Mouse (Mus musculus) layer of hippocampus, adult 2 months (tissue): ENCODE measurements around the gene Lsamp. TPM values are rescaled to one million over a fixed set of nuclear protein-coding genes. Genes with fewer than 3 reads are reported as not detected.

Source experiments
- DNase-seq, 2 experiments: peaks; one replicate each; pipeline ENCODE4 v3.0.0; 2022; ENCODE audit warnings: low spot score in 2 of 2
- H3K27ac ChIP-seq: fragments of 200-600 bp; 2 replicates; pipeline ENCODE4 v1.8.1; 2022
- H3K4me3 ChIP-seq: fragments of 200-600 bp; 2 replicates; pipeline ENCODE4 v1.8.1; 2022; ENCODE audit warnings: mild to moderate bottlenecking
- CTCF ChIP-seq: fragments of 200-600 bp; conservative IDR thresholded peaks from 2 replicates; pipeline ENCODE4 v1.8.1; 2022; ENCODE audit warnings: antibody characterized with exemption, mild to moderate bottlenecking, moderate library complexity
- total RNA-seq, 2 experiments: library from RNA; stranded (reverse); gene quantifications; 2 replicates each; pipeline ENCODE4 v1.2.3; 2021

Gene Lsamp
- total RNA-seq, 2 experiments from 2014 or later, result 444 to 449 TPM

DNA sequence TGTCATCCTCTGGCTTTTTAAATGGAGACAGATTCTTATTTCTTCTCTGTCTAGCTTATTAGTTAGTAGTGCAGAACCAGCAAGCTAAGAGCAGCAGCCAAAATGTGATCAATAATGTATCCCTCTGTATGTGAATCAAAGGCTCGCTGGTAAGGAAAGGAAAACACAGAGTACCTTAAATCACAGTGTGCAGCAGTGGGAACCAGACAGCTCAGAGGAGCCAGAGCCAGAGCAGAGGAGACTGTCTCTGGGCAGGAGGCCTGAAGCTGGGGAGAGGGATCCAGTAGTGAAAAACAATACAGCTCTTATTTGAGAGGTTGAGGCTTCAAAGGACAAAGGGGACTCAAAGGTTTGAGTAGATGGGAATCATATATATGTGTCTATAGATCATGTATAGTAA, 857.6 kb downstream of the Lsamp start:
- no peak for DNase-seq
- no peak for TF ChIP-seq CTCF
- no peak overlapping the region for H3K4me3 ChIP-seq
- H3K27ac ChIP-seq, result no peak overlapping the region

DNA sequence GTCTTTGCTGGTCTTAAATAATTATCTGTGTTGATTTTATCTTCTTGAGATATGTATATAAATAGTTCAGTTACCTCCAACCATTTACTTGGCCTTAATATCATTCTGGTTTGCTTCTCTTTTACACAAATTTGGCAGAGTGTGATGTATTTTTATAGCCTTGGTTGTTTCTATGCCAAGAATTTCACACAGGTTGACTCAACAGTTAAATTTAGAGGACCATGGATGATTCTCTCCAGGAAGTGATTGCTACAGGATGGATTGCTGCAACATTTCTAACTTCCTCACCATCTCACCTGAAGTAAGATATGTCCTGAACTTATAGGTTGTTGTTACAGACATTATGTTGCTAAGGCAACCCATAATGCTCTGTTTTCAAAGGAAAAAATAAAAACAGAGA, 882.6 kb downstream of the Lsamp start:
- no peak for DNase-seq
- TF ChIP-seq CTCF, result no peak
- Histone ChIP-seq H3K4me3 (no peak overlapping the region), H3K27ac (no peak overlapping the region)

DNA sequence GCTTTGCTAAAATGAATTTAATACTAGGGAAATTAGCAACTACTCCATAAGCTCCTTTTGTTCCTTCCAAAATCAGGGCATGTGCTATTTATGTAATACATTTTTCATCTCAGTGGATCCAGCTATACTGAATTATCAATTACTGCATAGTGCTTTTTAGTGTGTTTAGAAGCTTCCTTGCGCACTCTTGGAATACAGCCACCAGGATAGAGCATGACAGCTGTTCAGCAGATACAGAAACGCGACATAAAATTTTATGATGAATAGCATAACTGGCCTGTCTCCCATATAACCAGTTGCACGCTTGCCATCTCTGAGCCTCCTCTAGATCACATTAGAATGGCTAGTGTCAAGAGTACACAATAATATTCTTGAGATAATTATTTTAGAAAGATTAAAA, 894.1 kb downstream of the Lsamp start:
- DNase-seq, result peak; percentile 22 to 55
- no peak for TF ChIP-seq CTCF
- peak overlapping the region; percentile 73; the same call in 1 of the 2 replicates for H3K27ac ChIP-seq
- no peak overlapping the region for H3K4me3 ChIP-seq

DNA sequence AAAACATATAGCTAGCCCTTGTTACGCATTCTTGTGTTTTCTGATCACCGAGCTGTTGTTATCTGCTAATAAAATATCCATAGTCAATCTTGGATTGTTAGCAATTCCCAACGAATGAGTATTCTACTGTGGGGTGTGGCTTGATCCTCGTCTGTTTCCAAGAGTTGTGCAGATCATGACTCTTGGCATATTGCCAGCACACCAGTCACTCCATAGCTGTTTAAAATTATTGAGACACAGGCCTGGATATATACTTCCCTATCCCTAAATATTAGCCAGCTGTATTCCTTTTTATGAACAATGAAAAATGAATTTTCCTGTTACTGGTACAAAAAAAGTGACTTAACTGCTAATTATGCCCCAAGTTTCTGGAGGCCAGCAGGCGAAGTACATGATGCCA, 897.8 kb downstream of the Lsamp start:
- Histone ChIP-seq H3K27ac (no peak overlapping the region), H3K4me3 (no peak overlapping the region)
- TF ChIP-seq CTCF, result no peak
- no peak for DNase-seq

DNA sequence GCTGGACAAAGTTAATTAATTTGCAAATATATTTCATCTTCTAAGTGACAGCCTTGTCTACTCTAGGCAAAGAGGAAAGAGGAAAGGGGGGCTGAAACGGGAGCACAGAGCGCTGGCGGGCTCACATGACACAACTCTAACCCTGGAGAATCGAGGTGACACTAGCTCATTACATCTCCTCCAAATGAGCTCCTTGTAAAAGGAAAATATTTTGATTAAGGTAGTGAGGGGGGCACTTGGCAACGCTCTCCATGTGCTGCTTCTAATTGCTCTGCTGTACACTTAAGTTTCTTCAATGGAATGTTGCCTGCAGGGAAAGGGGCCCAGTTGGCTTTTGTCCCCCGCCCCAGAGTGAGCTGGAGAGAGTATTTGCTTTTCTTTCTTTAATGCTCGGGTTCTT, 907.2 kb downstream of the Lsamp start:
- DNase-seq, result no peak
- no peak for TF ChIP-seq CTCF
- no peak overlapping the region for H3K27ac ChIP-seq
- no peak overlapping the region for H3K4me3 ChIP-seq

DNA sequence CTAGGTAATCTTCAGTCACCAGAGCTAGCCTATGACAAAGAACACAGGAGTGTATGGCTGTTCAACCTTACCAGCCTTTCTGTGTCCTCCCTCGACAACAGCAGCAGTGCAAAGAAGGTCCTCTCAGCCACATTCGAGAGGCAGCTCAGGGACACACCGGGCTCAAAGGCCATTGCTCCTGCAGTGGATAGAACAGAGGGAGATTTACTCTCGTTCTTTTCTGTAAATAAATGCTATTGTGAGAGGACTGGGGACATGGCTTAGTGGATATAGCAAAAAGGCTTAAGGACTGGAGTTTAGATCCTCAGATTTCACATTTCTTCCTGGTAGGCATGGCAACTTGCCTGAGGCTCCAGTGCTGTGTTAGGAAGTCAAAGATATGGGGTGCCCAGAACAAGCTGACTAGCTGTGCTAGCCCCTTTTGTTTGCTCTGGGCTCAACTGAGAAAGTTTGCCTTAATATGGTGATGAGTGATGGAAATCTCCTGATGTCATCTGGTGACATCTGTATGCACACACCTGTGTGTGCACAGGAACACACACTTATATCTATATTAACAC, 913.7 kb downstream of the Lsamp start:
- H3K4me3 ChIP-seq, result no peak overlapping the region
- TF ChIP-seq CTCF, result no peak
- DNase-seq, result no peak
- H3K27ac ChIP-seq, result no peak overlapping the region

DNA sequence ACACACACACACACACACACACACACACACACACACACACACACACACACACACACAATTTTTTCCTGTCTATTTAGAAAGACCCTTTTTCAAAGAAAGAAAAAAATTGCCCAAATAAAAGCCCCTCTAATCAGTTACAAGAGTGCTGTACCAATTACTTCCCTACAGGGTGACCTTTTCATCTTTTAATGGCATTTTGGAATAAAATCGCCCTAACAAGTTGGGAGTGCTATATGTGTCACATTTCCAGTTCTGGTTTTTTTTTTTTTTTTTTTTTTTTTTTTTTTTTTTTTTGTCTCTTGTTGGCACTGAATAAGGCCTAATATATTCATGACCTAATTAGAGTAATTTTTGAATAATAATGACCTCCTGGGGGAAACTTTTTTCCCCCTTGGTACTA, 923.7 kb downstream of the Lsamp start:
- no peak overlapping the region for H3K4me3 ChIP-seq
- no peak for DNase-seq
- TF ChIP-seq CTCF, result no peak
- no peak overlapping the region for H3K27ac ChIP-seq

DNA sequence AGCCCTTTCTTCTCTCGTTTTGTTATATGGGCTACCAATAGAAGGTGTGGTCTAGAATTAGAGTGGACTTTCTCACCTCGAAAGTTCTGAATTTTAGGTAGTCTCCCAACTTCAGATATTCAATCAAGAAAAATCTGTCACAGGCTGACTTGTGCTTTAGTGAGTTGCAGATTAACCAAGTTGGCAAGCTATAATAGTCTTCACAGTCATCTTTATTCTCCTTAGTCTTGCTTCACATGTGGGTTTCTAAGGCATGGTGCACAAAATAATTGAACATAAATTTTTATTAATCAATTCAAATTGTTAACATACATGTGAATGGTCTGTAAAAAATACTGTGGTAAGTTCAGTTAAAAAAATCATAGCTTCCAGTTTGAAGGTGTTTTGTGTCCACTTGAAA, 930.0 kb downstream of the Lsamp start:
- Histone ChIP-seq H3K27ac (no peak overlapping the region), H3K4me3 (no peak overlapping the region)
- no peak for DNase-seq
- no peak for TF ChIP-seq CTCF

DNA sequence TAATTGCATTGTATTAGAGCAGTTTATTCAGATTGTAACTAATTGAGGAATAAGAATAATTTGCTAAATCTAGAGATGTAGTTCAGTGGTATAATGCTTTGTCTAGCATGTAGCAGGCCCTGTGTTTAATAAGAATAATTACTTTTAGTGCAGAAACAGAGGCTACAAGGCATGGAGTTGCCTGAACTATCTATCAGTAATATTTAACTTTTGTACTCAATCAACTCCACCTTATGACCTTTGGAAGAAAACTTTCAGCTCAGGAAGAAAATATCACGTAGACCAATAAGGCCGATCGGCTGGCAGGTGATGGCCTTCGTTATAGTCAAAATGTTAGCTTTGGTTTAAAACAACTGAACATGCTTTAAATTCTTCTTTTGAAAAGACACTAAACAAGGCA, 946.4 kb downstream of the Lsamp start:
- TF ChIP-seq CTCF, result no peak
- DNase-seq, result no peak
- Histone ChIP-seq H3K27ac (no peak overlapping the region), H3K4me3 (no peak overlapping the region)

DNA sequence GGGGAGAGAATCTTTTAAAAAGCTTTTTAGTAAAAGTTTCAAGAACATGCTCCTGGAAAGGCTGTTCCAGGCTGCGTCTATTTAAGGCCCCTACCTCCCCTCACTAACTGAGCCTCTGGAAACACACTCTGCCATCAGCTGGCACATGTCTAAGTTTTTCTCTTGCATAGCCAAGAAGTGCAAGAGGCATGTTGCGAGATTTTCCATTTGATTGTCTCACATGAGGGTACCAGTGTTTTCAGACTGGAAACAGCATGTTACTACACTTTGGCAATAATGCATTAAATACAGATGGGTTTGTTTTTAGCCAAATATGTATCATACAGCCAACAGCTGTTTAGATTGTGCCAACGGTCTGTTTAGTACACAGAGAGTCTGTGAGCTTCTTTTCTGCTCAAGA, 958.1 kb downstream of the Lsamp start:
- Histone ChIP-seq H3K27ac (no peak overlapping the region), H3K4me3 (no peak overlapping the region)
- TF ChIP-seq CTCF, result no peak
- no peak for DNase-seq

DNA sequence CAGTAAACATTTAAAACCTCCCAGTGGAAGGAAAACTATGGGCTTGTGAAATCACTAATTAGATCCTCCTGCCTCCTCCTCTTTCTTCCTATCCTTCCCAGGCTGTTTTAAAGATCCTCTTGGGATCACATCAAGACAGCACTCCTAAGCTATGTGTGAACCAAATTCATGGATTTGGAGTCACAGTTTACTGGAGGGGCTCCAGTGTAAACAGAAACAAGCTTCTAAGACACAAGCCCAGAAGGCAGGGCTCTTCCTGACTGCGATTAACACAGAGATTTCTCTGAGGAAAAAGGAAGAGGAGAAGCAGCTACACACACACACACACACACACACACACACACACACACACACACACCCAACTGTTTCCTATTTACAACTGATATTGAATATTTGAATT, 961.7 kb downstream of the Lsamp start:
- no peak for DNase-seq
- no peak for TF ChIP-seq CTCF
- no peak overlapping the region for H3K27ac ChIP-seq
- H3K4me3 ChIP-seq, result no peak overlapping the region

DNA sequence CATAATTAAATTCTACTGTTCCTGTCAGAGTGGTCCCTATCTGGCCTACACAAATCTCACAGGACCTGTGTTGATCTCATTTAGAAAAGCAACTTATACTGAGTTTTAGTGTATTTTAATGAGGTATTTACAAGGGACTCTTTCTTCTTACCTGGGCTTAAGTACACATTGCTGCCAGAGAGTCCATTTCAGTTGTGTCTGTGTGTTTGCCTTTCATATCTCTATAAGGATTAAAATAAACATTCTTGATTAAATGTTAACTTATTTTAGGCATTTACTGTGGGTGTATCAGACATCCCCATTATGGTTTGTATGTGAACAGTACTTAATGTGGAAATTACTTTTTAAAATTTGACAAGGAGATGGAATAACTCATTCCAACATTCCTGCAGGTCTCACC, 963.9 kb downstream of the Lsamp start:
- no peak for TF ChIP-seq CTCF
- Histone ChIP-seq H3K27ac (no peak overlapping the region), H3K4me3 (no peak overlapping the region)
- DNase-seq, result no peak

DNA sequence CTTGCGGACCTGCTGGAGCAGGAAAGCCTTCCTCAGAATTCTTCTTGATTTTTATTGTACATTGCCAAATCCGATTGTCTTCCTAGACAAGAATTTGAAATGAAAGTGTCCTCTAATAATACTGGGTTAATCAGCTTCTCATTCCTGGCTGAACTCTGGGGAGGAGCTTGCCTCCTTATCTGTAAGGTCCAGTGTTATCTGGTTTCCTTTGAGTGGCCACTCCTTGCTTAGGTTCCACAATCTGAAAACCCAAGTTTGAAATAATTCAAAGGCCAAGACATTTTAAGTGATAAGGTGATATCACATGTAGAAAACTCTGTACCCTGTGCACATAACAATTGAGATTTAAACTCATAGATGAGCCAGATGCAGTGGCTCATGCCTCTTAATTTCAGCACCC, 975.0 kb downstream of the Lsamp start:
- no peak overlapping the region for H3K27ac ChIP-seq
- no peak for TF ChIP-seq CTCF
- no peak overlapping the region for H3K4me3 ChIP-seq
- no peak for DNase-seq

DNA sequence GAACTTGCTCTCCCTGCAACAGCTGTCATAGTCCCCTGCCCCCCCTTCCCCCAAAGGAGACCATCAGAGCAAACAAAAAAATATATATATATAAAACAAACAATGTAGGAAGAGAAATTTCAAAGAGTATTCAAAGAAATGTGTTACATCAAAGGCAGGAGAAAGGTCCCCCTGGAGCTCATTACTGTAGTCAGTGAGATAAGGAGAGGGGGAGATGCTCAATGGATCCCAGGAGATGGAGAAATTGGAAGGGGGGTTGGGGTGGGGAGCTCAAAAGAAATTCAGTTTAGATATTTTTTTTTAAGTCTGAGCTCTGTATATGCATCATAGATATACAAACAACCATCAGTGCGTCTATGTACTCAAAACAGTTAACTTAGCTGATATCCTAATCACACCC, 976.4 kb downstream of the Lsamp start:
- no peak overlapping the region for H3K4me3 ChIP-seq
- TF ChIP-seq CTCF, result no peak
- DNase-seq, result no peak
- no peak overlapping the region for H3K27ac ChIP-seq

DNA sequence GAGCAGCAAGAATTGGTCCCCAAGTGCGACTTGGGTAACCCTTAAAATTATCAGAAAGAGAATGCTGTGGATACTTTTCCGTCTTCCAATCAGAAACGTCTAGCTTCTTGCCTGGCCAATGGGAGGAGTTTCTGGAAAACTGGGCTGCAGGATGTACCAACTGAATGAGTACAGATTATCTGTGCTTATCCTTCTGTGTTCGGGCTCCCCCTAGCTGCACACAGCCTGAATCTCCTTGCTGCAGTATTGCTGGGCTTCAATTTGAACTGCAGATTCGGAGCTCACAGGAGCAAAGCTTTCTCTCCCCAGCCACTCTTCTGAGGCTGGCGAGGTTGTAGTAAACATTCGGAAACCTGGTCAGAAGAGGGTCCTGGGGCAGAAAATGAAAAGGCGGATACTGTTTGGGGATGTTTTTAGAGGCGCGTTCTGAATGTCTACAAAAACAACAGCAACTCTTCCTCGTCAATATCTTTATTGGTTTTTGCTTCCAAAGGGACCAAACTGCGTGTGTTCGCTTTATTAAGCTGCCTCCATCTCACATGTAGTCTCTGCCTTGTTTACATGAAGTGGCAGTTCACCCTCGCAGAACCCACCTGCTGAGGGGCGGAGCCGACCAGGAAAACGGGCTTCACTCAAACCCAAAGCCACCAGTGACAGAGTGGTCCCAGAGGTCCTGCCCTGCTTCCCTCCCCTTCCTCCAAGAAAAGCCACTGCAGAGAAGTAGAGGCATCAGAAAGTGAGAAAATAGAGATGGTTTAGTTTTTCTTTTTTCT, 984.1 kb downstream of the Lsamp start:
- Histone ChIP-seq H3K4me3 (peak overlapping the region; percentile 50), H3K27ac (peak overlapping the region; percentile 74)
- peak; percentile 96 for TF ChIP-seq CTCF
- DNase-seq, result peak; percentile 89 to 93
